Mouse (Mus musculus) stomach, embryonic 16.5 days (tissue): ENCODE results near the gene Rimkla. TPM values are rescaled to one million over a fixed set of nuclear protein-coding genes. Genes with fewer than 3 reads are reported as not detected.

Experiments used
- ATAC-seq: fragments of 200-750 bp; cut with Nextera tagmentation; 2 replicates; pipeline ENCODE4 v1.8.0; 2017; ENCODE audit warnings: moderate number of reproducible peaks, moderate TSS enrichment; ENCODE audit not compliant: insufficient read depth, low FRiP score
- H3K27ac ChIP-seq: fragments of 300-500 bp; sonication (generic); 2 replicates; pipeline ENCODE4 v1.5.1; 2014; ENCODE audit warnings: low read length
- H3K27me3 ChIP-seq: fragments of 300-500 bp; sonication (generic); 2 replicates; pipeline ENCODE4 v1.6.1; 2014; ENCODE audit warnings: low read length, control low read depth, mixed read lengths; ENCODE audit not compliant: control insufficient read depth, insufficient read depth
- H3K36me3 ChIP-seq: fragments of 300-500 bp; sonication (generic); 2 replicates; pipeline ENCODE4 v1.6.1; 2014; ENCODE audit warnings: low read length; ENCODE audit not compliant: control insufficient read depth, insufficient read depth
- H3K4me1 ChIP-seq: fragments of 300-500 bp; sonication (generic); 2 replicates; pipeline ENCODE4 v1.6.1; 2014; ENCODE audit warnings: low read length, control low read depth, mixed read lengths; ENCODE audit not compliant: control insufficient read depth, insufficient read depth
- H3K4me2 ChIP-seq: fragments of 300-500 bp; sonication (generic); 2 replicates; pipeline ENCODE4 v1.6.1; 2014; ENCODE audit warnings: low read depth, low read length, mixed read lengths
- H3K4me3 ChIP-seq: fragments of 300-500 bp; sonication (generic); replicated peaks from 2 replicates; pipeline ENCODE4 v1.5.1; 2014; ENCODE audit warnings: mild to moderate bottlenecking, low read length
- H3K9ac ChIP-seq: fragments of 300-500 bp; sonication (generic); 2 replicates; pipeline ENCODE4 v1.6.1; 2014; ENCODE audit warnings: low read length
- H3K9me3 ChIP-seq: fragments of 300-500 bp; sonication (generic); replicated peaks from 2 replicates; pipeline ENCODE4 v1.6.1; 2016; ENCODE audit warnings: low read length, control low read depth; ENCODE audit not compliant: control insufficient read depth
- WGBS: fragments of 180-500 bp; shearing (Covaris S2); extraction: QIAGEN DNeasy Blood & Tissue Kit; methylation state at CpG from one replicate; pipeline ENCODE4 v1.1.7; 2014; 5-methylcytosine and 5-hydroxymethylcytosine counted together
- polyA plus RNA-seq: library from polyadenylated mRNA; unstranded; fragments of >200 nt; fragmentation: Nextera tagmentation; extraction: Ambion mirVana; gene quantifications from 2 replicates; pipeline ENCODE4 v1.2.1, GENCODE M21; 2015

Rimkla gene
- polyA plus RNA-seq, 1 experiment from 2014 or later = 0.77 TPM

DNA sequence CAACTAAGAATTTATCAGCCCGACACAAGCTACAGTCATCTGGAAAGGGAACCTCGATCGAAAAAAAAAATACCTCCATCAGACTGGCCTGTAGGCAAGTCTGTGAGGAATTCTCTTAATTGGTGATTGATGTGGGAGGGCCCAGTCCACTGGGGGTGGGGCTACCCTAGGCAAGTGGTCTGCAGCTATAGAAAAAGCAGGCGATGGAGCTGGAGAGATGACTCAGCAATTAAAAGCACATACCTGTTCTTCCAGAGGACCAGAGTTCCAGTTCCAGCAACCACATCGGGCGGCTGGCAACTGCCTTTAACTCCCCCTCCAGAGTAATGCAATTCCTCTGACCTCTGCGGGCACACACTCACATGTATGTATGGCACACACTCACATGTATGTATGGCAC is 7.5 kb downstream of the Rimkla start:
- no peaks in the 10 kb centered on the region for H3K4me1 ChIP-seq
- WGBS = 72% methylated on average over 7 of the region's 7 CpGs
- H3K27ac ChIP-seq = no peak overlapping the region
- no peak for ATAC-seq
- no peak overlapping the region for H3K4me3 ChIP-seq
- no peak overlapping the region for H3K4me2 ChIP-seq
- H3K9ac ChIP-seq = no peak overlapping the region
- H3K27me3 ChIP-seq = no peaks in the 10 kb centered on the region
- H3K36me3 ChIP-seq = no peaks in the 10 kb centered on the region
- no peaks in the 10 kb centered on the region for H3K9me3 ChIP-seq

- no peak overlapping the region for H3K4me2 ChIP-seq
- H3K9me3 ChIP-seq = no peaks in the 10 kb centered on the region
- H3K27ac ChIP-seq = no peak overlapping the region
- no peaks in the 10 kb centered on the region for H3K27me3 ChIP-seq
- no peak overlapping the region for H3K9ac ChIP-seq
- ATAC-seq = no peak; the same call in 1 of the 2 replicates
- 55% methylated on average over 9 of the region's 9 CpGs for WGBS
- no peaks in the 10 kb centered on the region for H3K4me1 ChIP-seq
- H3K36me3 ChIP-seq = no peaks in the 10 kb centered on the region
- H3K4me3 ChIP-seq = no peak overlapping the region
These were observed 9.4 kb downstream of the Rimkla start for GRCm38 (mm10) chr4:119483051-119483450.

DNA sequence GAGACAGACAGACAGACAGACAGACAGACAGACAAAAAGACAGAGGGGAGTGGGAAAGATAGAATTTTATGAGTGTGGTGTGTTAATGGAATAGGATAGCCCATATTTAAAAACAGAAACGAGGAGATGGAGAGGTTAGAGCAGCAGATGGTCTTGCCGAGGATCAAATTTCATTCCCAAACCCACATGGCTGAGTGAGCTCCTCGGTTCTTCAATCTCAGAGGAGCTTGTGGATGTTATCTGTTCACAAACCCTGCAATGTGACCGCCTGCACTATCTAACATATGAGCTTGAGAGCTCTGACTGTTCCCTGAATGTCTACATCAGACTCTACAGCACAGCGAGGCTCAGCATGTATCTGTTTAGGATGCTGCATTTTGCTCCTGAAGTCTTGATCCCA is 19.3 kb downstream of the Rimkla start:
- Histone ChIP-seq H3K4me3 (no peak overlapping the region), H3K27ac (no peak overlapping the region), H3K36me3 (no peaks in the 10 kb centered on the region), H3K4me2 (no peak overlapping the region), H3K9me3 (no peaks in the 10 kb centered on the region), H3K4me1 (no peaks in the 10 kb centered on the region), H3K27me3 (no peaks in the 10 kb centered on the region), H3K9ac (no peak overlapping the region)
- 36% methylated on average over 5 of the region's 5 CpGs for WGBS
- ATAC-seq = no peak

- Histone ChIP-seq H3K27me3 (no peaks in the 10 kb centered on the region), H3K4me1 (no peaks in the 10 kb centered on the region), H3K9me3 (no peaks in the 10 kb centered on the region), H3K9ac (no peak overlapping the region), H3K36me3 (no peaks in the 10 kb centered on the region), H3K27ac (no peak overlapping the region), H3K4me2 (no peak overlapping the region), H3K4me3 (no peak overlapping the region)
- ATAC-seq = no peak
- WGBS = 72% methylated on average over 9 of the region's 9 CpGs
These were observed 19.9 kb downstream of the Rimkla start for GRCm38 (mm10) chr4:119472545-119472944.

- Histone ChIP-seq H3K9me3 (no peaks in the 10 kb centered on the region), H3K4me2 (no peak overlapping the region), H3K4me3 (no peak overlapping the region), H3K36me3 (no peaks in the 10 kb centered on the region), H3K27ac (no peak overlapping the region), H3K27me3 (no peaks in the 10 kb centered on the region), H3K9ac (no peak overlapping the region), H3K4me1 (peaks cover 6% of the 10 kb centered on the region)
- WGBS = 82% methylated on average over 16 of the region's 16 CpGs
- no peak for ATAC-seq
These were observed 24.6 kb downstream of the Rimkla start for GRCm38 (mm10) chr4:119467720-119468380.

DNA sequence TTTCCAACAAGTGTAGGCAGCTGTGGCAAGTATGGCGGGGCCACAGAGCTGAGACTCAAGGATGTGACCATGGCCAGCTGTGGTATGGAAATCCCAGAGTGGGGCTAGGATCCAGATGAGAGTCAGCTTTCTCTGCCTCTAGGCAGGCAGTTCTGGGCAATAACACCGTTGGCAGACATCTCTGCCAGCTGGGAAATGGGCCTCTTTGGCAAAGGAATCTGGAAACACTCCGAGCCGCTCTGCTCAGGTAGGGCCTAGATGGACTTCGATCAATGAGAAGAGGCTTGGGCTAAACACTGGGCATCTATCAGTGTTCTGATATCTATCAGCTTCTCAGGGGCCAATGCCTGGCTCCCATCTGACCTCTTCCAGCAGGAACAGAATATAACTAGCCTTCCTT is 26.6 kb downstream of the Rimkla start:
- no peaks in the 10 kb centered on the region for H3K36me3 ChIP-seq
- no peak overlapping the region for H3K27ac ChIP-seq
- H3K27me3 ChIP-seq = no peaks in the 10 kb centered on the region
- no peak overlapping the region for H3K4me2 ChIP-seq
- ATAC-seq = no peak
- no peak overlapping the region for H3K9ac ChIP-seq
- H3K9me3 ChIP-seq = no peaks in the 10 kb centered on the region
- 93% methylated on average over 5 of the region's 5 CpGs for WGBS
- H3K4me1 ChIP-seq = peaks cover 10% of the 10 kb centered on the region
- no peak overlapping the region for H3K4me3 ChIP-seq

GRCm38 (mm10) chr4:119463756-119464419 is 28.5 kb downstream of the Rimkla start:
- no peaks in the 10 kb centered on the region for H3K9me3 ChIP-seq
- 68% methylated on average over 13 of the region's 13 CpGs for WGBS
- no peak overlapping the region for H3K9ac ChIP-seq
- ATAC-seq = no peak
- no peaks in the 10 kb centered on the region for H3K27me3 ChIP-seq
- H3K4me3 ChIP-seq = no peak overlapping the region
- no peak overlapping the region for H3K27ac ChIP-seq
- H3K4me2 ChIP-seq = no peak overlapping the region
- H3K36me3 ChIP-seq = no peaks in the 10 kb centered on the region
- H3K4me1 ChIP-seq = peaks cover 10% of the 10 kb centered on the region

- H3K36me3 ChIP-seq = no peaks in the 10 kb centered on the region
- no peak overlapping the region for H3K9ac ChIP-seq
- no peak overlapping the region for H3K4me2 ChIP-seq
- no peaks in the 10 kb centered on the region for H3K27me3 ChIP-seq
- H3K27ac ChIP-seq = no peak overlapping the region; the same call in 1 of the 2 replicates
- WGBS = 32% methylated on average over 11 of the region's 11 CpGs
- H3K4me1 ChIP-seq = peaks cover 10% of the 10 kb centered on the region
- H3K9me3 ChIP-seq = no peaks in the 10 kb centered on the region
- ATAC-seq = peak; percentile 74; the same call in 1 of the 2 replicates
- no peak overlapping the region for H3K4me3 ChIP-seq
These were observed 29.3 kb downstream of the Rimkla start for GRCm38 (mm10) chr4:119462858-119463755.

- ATAC-seq = no peak
- 78% methylated on average over 3 of the region's 3 CpGs for WGBS
- H3K9me3 ChIP-seq = no peaks in the 10 kb centered on the region
These were observed 30.0 kb downstream of the Rimkla start for GRCm38 (mm10) chr4:119462457-119462856.

More at GRCm38 (mm10) chr4:119462457-119462856, 30.0 kb downstream of the Rimkla start:
- Histone ChIP-seq H3K27me3 (no peaks in the 10 kb centered on the region), H3K27ac (no peak overlapping the region), H3K4me2 (no peak overlapping the region), H3K9ac (no peak overlapping the region), H3K4me1 (peaks cover 10% of the 10 kb centered on the region), H3K36me3 (no peaks in the 10 kb centered on the region), H3K4me3 (no peak overlapping the region)
